Mouse (Mus musculus) hindbrain, postnatal 0 days (tissue): ENCODE data around the gene Foxb1. TPM values are rescaled to one million over a fixed set of nuclear protein-coding genes. Genes with fewer than 3 reads are reported as not detected.

Experiments used
- ATAC-seq: fragments of 200-750 bp; cut with Nextera tagmentation; 2 replicates; pipeline ENCODE4 v1.8.0; 2017; ENCODE audit warnings: mild to moderate bottlenecking, moderate TSS enrichment, moderate library complexity
- DNase-seq: peaks from one replicate; pipeline ENCODE4 v3.0.0-alpha.2; 2015; ENCODE audit warnings: low spot score
- H3K27ac ChIP-seq: fragments of 300-500 bp; sonication (generic); 2 replicates; pipeline ENCODE4 v1.5.1; 2014; ENCODE audit warnings: mild to moderate bottlenecking
- H3K27me3 ChIP-seq: fragments of 300-500 bp; sonication (generic); 2 replicates; pipeline ENCODE4 v1.6.1; 2014; ENCODE audit warnings: low read length, mixed read lengths; ENCODE audit not compliant: insufficient read depth
- H3K36me3 ChIP-seq: fragments of 300-500 bp; sonication (generic); 2 replicates; pipeline ENCODE4 v1.6.1; 2014; ENCODE audit warnings: low read length, mixed read lengths; ENCODE audit not compliant: insufficient read depth
- H3K4me1 ChIP-seq: fragments of 300-500 bp; sonication (generic); 2 replicates; pipeline ENCODE4 v1.6.1; 2014; ENCODE audit warnings: antibody characterized with exemption, low read length, mixed read lengths; ENCODE audit not compliant: insufficient read depth
- H3K4me2 ChIP-seq: fragments of 300-500 bp; sonication (generic); 2 replicates; pipeline ENCODE4 v1.6.1; 2014; ENCODE audit warnings: low read depth, mild to moderate bottlenecking, low read length, moderate library complexity, mixed read lengths
- H3K4me3 ChIP-seq: fragments of 300-500 bp; sonication (generic); 2 replicates; pipeline ENCODE4 v1.5.1; 2014; ENCODE audit warnings: low read length
- H3K9ac ChIP-seq: fragments of 300-500 bp; sonication (generic); replicated peaks from 2 replicates; pipeline ENCODE4 v1.6.1; 2014; ENCODE audit warnings: mild to moderate bottlenecking, low read length, moderate library complexity, mixed read lengths
- H3K9me3 ChIP-seq: fragments of 300-500 bp; sonication (generic); 2 replicates; pipeline ENCODE4 v1.6.1; 2016; ENCODE audit warnings: low read length, mixed read lengths
- CTCF ChIP-seq: IDR thresholded peaks from 2 replicates; pipeline ENCODE4 v1.5.1; 2016; ENCODE audit warnings: antibody characterized with exemption, control low read depth, low read depth
- WGBS: fragments of 180-500 bp; shearing (Covaris S2); extraction: QIAGEN DNeasy Blood & Tissue Kit; methylation state at CpG from one replicate; pipeline ENCODE4 v1.1.7; 2014; 5-methylcytosine and 5-hydroxymethylcytosine counted together
- polyA plus RNA-seq: library from polyadenylated mRNA; unstranded; fragments of >200 nt; fragmentation: Nextera tagmentation; extraction: Ambion mirVana; gene quantifications from 2 replicates; pipeline ENCODE4 v1.2.1, GENCODE M21; 2015
- total RNA-seq: library from RNA; depleted of rRNA; stranded (reverse); fragments of >200 nt; gene quantifications from 2 replicates; pipeline ENCODE4 v1.2.3, GENCODE M21; 2014; rRNA removed

The Foxb1 gene
- total and polyA plus RNA-seq, 2 experiments from 2014 or later: 5.5 to 11.4 TPM

- Histone ChIP-seq H3K4me2 (no peak overlapping the region), H3K36me3 (no peaks in the 10 kb centered on the region), H3K9ac (no peak overlapping the region), H3K27me3 (no peaks in the 10 kb centered on the region), H3K27ac (no peak overlapping the region), H3K9me3 (no peaks in the 10 kb centered on the region), H3K4me1 (no peaks in the 10 kb centered on the region), H3K4me3 (no peak overlapping the region)
- DNase-seq (no peak), ATAC-seq (no peak)
- WGBS: 20% methylated on average over 12 of the region's 12 CpGs
- no peak for TF ChIP-seq CTCF
Observed at GRCm38 (mm10) chr9:69712714-69713525, 47.8 kb downstream of the Foxb1 start.

Other genes with a start within 250 kb of the Foxb1 start
- 33.2 and 43.0 TPM in 2 replicates for gene Bnip2, start 228.5 kb upstream of the Foxb1 start, total RNA-seq
- 44.3 and 48.5 TPM in 2 replicates for gene Bnip2, start 228.5 kb upstream of the Foxb1 start, polyA plus RNA-seq